Mouse (Mus musculus) limb, embryonic 11.5 days (tissue): ENCODE measurements around the gene Sphk1. TPM values are rescaled to one million over a fixed set of nuclear protein-coding genes. Genes with fewer than 3 reads are reported as not detected.

Experiments
- ATAC-seq: fragments of 200-750 bp; cut with Nextera tagmentation; 2 replicates; pipeline ENCODE4 v1.8.0; 2017; ENCODE audit warnings: low read depth; ENCODE audit not compliant: insufficient number of reproducible peaks, low FRiP score, low TSS enrichment
- DNase-seq: peaks from one replicate; pipeline ENCODE4 v3.0.0-alpha.2; 2015; ENCODE audit warnings: low spot score
- H3K27ac ChIP-seq: fragments of 300-500 bp; sonication (generic); replicated peaks from 2 replicates; pipeline ENCODE4 v1.5.1; 2014; ENCODE audit warnings: low read depth, mild to moderate bottlenecking, low read length
- H3K27me3 ChIP-seq: fragments of 300-500 bp; sonication (generic); 2 replicates; pipeline ENCODE4 v1.6.1; 2014; ENCODE audit warnings: mild to moderate bottlenecking, low read length, mixed read lengths; ENCODE audit not compliant: control insufficient read depth, insufficient read depth
- H3K36me3 ChIP-seq: fragments of 300-500 bp; sonication (generic); 2 replicates; pipeline ENCODE4 v1.6.1; 2014; ENCODE audit warnings: mild to moderate bottlenecking, low read length, moderate library complexity, mixed read lengths; ENCODE audit not compliant: control insufficient read depth, insufficient read depth
- H3K4me1 ChIP-seq: fragments of 300-500 bp; sonication (generic); 2 replicates; pipeline ENCODE4 v1.6.1; 2014; ENCODE audit warnings: low read length, mixed read lengths; ENCODE audit not compliant: control insufficient read depth, insufficient read depth
- H3K4me2 ChIP-seq: fragments of 300-500 bp; sonication (generic); 2 replicates; pipeline ENCODE4 v1.6.1; 2014; ENCODE audit warnings: low read depth, mild to moderate bottlenecking, moderate library complexity; ENCODE audit not compliant: severe bottlenecking
- H3K4me3 ChIP-seq: fragments of 300-500 bp; sonication (generic); 2 replicates; pipeline ENCODE4 v1.5.1; 2014; ENCODE audit warnings: low read depth, low read length
- H3K9ac ChIP-seq: fragments of 300-500 bp; sonication (generic); 2 replicates; pipeline ENCODE4 v1.6.1; 2014; ENCODE audit warnings: mild to moderate bottlenecking, low read length
- H3K9me3 ChIP-seq: fragments of 300-500 bp; sonication (generic); 2 replicates; pipeline ENCODE4 v1.6.1; 2016; ENCODE audit warnings: low read length; ENCODE audit not compliant: control insufficient read depth
- WGBS: fragments of 180-500 bp; shearing (Covaris S2); extraction: QIAGEN DNeasy Blood & Tissue Kit; methylation state at CpG from one replicate; pipeline ENCODE4 v1.1.7; 2014; 5-methylcytosine and 5-hydroxymethylcytosine counted together
- polyA plus RNA-seq: library from polyadenylated mRNA; unstranded; fragments of >200 nt; fragmentation: Nextera tagmentation; extraction: Ambion mirVana; gene quantifications from 2 replicates; pipeline ENCODE4 v1.2.1, GENCODE M21; 2014

Sphk1 gene
- polyA plus RNA-seq, 1 experiment from 2014 or later: 1.3 TPM

GRCm38 (mm10) chr11:116537388-116537787 is 6.7 kb downstream of the Sphk1 start:
- Histone ChIP-seq H3K4me3 (no peak overlapping the region), H3K9me3 (no peaks in the 10 kb centered on the region), H3K4me1 (peaks cover 8% of the 10 kb centered on the region), H3K27me3 (peaks cover 25% of the 10 kb centered on the region), H3K4me2 (no peak overlapping the region), H3K27ac (no peak overlapping the region), H3K36me3 (peaks cover 25% of the 10 kb centered on the region), H3K9ac (no peak overlapping the region)
- DNase-seq (no peak), ATAC-seq (no peak)
- WGBS: 82% methylated on average over 5 of the region's 5 CpGs

- H3K4me3 ChIP-seq: no peak overlapping the region
- no peak for ATAC-seq
Observed at GRCm38 (mm10) chr11:116538142-116538735, 7.5 kb downstream of the Sphk1 start.

GRCm38 (mm10) chr11:116541183-116541582 is 10.5 kb downstream of the Sphk1 start:
- no peaks in the 10 kb centered on the region for H3K27me3 ChIP-seq
- 95% methylated on average over 11 of the region's 11 CpGs for WGBS
- H3K9me3 ChIP-seq: no peaks in the 10 kb centered on the region
- no peak overlapping the region for H3K9ac ChIP-seq
- DNase-seq (no peak), ATAC-seq (no peak)
- H3K4me2 ChIP-seq: no peak overlapping the region
- no peaks in the 10 kb centered on the region for H3K4me1 ChIP-seq
- H3K4me3 ChIP-seq: no peak overlapping the region
- H3K36me3 ChIP-seq: peaks cover 45% of the 10 kb centered on the region
- no peak overlapping the region for H3K27ac ChIP-seq

More at GRCm38 (mm10) chr11:116538142-116538735, 7.5 kb downstream of the Sphk1 start:
- DNase-seq: no peak
- peaks cover 17% of the 10 kb centered on the region for H3K27me3 ChIP-seq
- H3K27ac ChIP-seq: no peak overlapping the region
- no peaks in the 10 kb centered on the region for H3K9me3 ChIP-seq
- 86% methylated on average over 12 of the region's 12 CpGs for WGBS
- H3K4me1 ChIP-seq: peaks cover 5% of the 10 kb centered on the region; the same call in 1 of the 2 replicates
- no peak overlapping the region for H3K4me2 ChIP-seq
- H3K36me3 ChIP-seq: peaks cover 30% of the 10 kb centered on the region
- H3K9ac ChIP-seq: no peak overlapping the region

- 87% methylated on average over 4 of the region's 4 CpGs for WGBS
- Histone ChIP-seq H3K36me3 (peaks cover 45% of the 10 kb centered on the region), H3K9ac (no peak overlapping the region), H3K4me2 (no peak overlapping the region), H3K27me3 (no peaks in the 10 kb centered on the region), H3K9me3 (no peaks in the 10 kb centered on the region), H3K4me1 (no peaks in the 10 kb centered on the region), H3K4me3 (no peak overlapping the region), H3K27ac (no peak overlapping the region)
- DNase-seq (peak; percentile 49), ATAC-seq (no peak)
Observed at GRCm38 (mm10) chr11:116543110-116543509, 12.4 kb downstream of the Sphk1 start.

- Histone ChIP-seq H3K36me3 (peaks cover 23% of the 10 kb centered on the region), H3K9me3 (no peaks in the 10 kb centered on the region), H3K4me2 (no peak overlapping the region), H3K9ac (no peak overlapping the region), H3K27me3 (no peaks in the 10 kb centered on the region), H3K27ac (no peak overlapping the region), H3K4me3 (no peak overlapping the region), H3K4me1 (peaks cover 10% of the 10 kb centered on the region)
- 92% methylated on average over 17 of the region's 17 CpGs for WGBS
- no peak for DNase-seq
- no peak for ATAC-seq
Observed at GRCm38 (mm10) chr11:116547296-116548060, 16.8 kb downstream of the Sphk1 start.

- H3K9me3 ChIP-seq: no peaks in the 10 kb centered on the region
- H3K4me3 ChIP-seq: no peak overlapping the region
- WGBS: 98% methylated on average over 9 of the region's 9 CpGs
- H3K4me2 ChIP-seq: no peak overlapping the region
- H3K9ac ChIP-seq: no peak overlapping the region
- DNase-seq (no peak), ATAC-seq (no peak)
- H3K27me3 ChIP-seq: no peaks in the 10 kb centered on the region
- no peak overlapping the region for H3K27ac ChIP-seq
- peaks cover 17% of the 10 kb centered on the region; the same call in 1 of the 2 replicates for H3K36me3 ChIP-seq
- peaks cover 11% of the 10 kb centered on the region for H3K4me1 ChIP-seq
Observed at GRCm38 (mm10) chr11:116548780-116549179, 18.1 kb downstream of the Sphk1 start.

GRCm38 (mm10) chr11:116549273-116550038 is 18.7 kb downstream of the Sphk1 start:
- 89% methylated on average over 11 of the region's 11 CpGs for WGBS
- no peak overlapping the region for H3K4me2 ChIP-seq
- H3K9ac ChIP-seq: no peak overlapping the region
- no peak overlapping the region for H3K4me3 ChIP-seq
- H3K27me3 ChIP-seq: no peaks in the 10 kb centered on the region
- DNase-seq (no peak), ATAC-seq (no peak)
- H3K9me3 ChIP-seq: no peaks in the 10 kb centered on the region
- H3K27ac ChIP-seq: no peak overlapping the region
- H3K4me1 ChIP-seq: peaks cover 11% of the 10 kb centered on the region
- peaks cover 15% of the 10 kb centered on the region; the same call in 1 of the 2 replicates for H3K36me3 ChIP-seq

GRCm38 (mm10) chr11:116550748-116551147 is 20.0 kb downstream of the Sphk1 start:
- Histone ChIP-seq H3K4me3 (no peak overlapping the region), H3K4me2 (no peak overlapping the region), H3K27ac (0 out of 2 replicates have a peak overlapping the region, but pooled peaks have one; percentile 18), H3K4me1 (peaks cover 11% of the 10 kb centered on the region), H3K9me3 (no peaks in the 10 kb centered on the region), H3K36me3 (peaks cover 4% of the 10 kb centered on the region; the same call in 1 of the 2 replicates), H3K27me3 (no peaks in the 10 kb centered on the region), H3K9ac (0 out of 2 replicates have a peak overlapping the region, but pooled peaks have one; percentile 22)
- DNase-seq: no peak
- no peak for ATAC-seq
- WGBS: 58% methylated on average over 7 of the region's 7 CpGs
